Mouse (Mus musculus) embryonic facial prominence, embryonic 11.5 days (tissue): Measurements from ENCODE around the gene Smpdl3a. TPM values are rescaled to one million over a fixed set of nuclear protein-coding genes. Genes with fewer than 3 reads are reported as not detected.

Source experiments
- ATAC-seq: fragments of 200-750 bp; cut with Nextera tagmentation; replicated peaks from 2 replicates; pipeline ENCODE4 v1.8.0; 2017; ENCODE audit warnings: low read depth; ENCODE audit not compliant: insufficient number of reproducible peaks, low FRiP score, low TSS enrichment
- DNase-seq: peaks from one replicate; pipeline ENCODE4 v3.0.0-alpha.2; 2015; ENCODE audit warnings: low spot score
- H3K27ac ChIP-seq: fragments of 300-500 bp; sonication (generic); replicated peaks from 2 replicates; pipeline ENCODE4 v1.5.1; 2014; ENCODE audit warnings: mild to moderate bottlenecking, low read depth, low read length, control low read depth
- H3K27me3 ChIP-seq: fragments of 300-500 bp; sonication (generic); 2 replicates; pipeline ENCODE4 v1.6.1; 2014; ENCODE audit warnings: mild to moderate bottlenecking, low read length, moderate library complexity, mixed read lengths; ENCODE audit not compliant: control insufficient read depth, insufficient read depth
- H3K36me3 ChIP-seq: fragments of 300-500 bp; sonication (generic); replicated peaks from 2 replicates; pipeline ENCODE4 v1.6.1; 2014; ENCODE audit warnings: low read depth, mild to moderate bottlenecking, low read length, moderate library complexity, mixed read lengths; ENCODE audit not compliant: control insufficient read depth, insufficient read depth
- H3K4me1 ChIP-seq: fragments of 300-500 bp; sonication (generic); 2 replicates; pipeline ENCODE4 v1.6.1; 2014; ENCODE audit warnings: low read length, mixed read lengths; ENCODE audit not compliant: control insufficient read depth, insufficient read depth
- H3K4me2 ChIP-seq: fragments of 300-500 bp; sonication (generic); 2 replicates; pipeline ENCODE4 v1.6.1; 2014; ENCODE audit warnings: low read depth, mild to moderate bottlenecking, control low read depth, low read length, moderate library complexity
- H3K4me3 ChIP-seq: fragments of 300-500 bp; sonication (generic); 2 replicates; pipeline ENCODE4 v1.5.1; 2014; ENCODE audit warnings: low read depth, low read length, control low read depth
- H3K9ac ChIP-seq: fragments of 300-500 bp; sonication (generic); replicated peaks from 2 replicates; pipeline ENCODE4 v1.6.1; 2014; ENCODE audit warnings: mild to moderate bottlenecking, control low read depth, low read length
- H3K9me3 ChIP-seq: fragments of 300-500 bp; sonication (generic); replicated peaks from 2 replicates; pipeline ENCODE4 v1.6.1; 2016; ENCODE audit warnings: mild to moderate bottlenecking, low read length, inconsistent platforms, mixed read lengths; ENCODE audit not compliant: control insufficient read depth
- WGBS: fragments of 180-500 bp; shearing (Covaris S2); extraction: QIAGEN DNeasy Blood & Tissue Kit; methylation state at CpG from one replicate; pipeline ENCODE4 v1.1.7; 2014; 5-methylcytosine and 5-hydroxymethylcytosine counted together
- polyA plus RNA-seq: library from polyadenylated mRNA; unstranded; fragments of >200 nt; fragmentation: Nextera tagmentation; extraction: Ambion mirVana; gene quantifications from 2 replicates; pipeline ENCODE4 v1.2.1, GENCODE M21; 2014

Gene Smpdl3a
- polyA plus RNA-seq, result 10.0 and 11.0 TPM in 2 replicates

DNA sequence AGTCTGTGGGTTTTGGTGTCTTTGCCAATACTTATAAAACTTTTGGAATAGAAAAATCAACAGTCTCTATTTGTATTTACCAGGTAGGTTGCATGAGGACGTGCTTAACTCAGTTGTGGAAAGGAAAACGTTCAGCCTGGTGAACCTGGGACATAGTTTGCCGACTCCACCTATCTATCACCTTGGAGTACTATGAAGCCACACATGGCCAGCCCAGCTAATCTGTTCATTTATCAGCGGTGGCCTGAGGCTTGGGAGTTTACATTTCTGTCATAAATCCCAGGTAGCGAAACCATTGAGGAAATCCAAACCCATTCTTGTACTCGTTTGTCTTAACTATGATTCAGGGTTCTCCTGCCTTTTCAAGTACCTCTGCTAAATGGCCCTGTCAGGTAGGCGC lies at the start of gene Smpdl3a:
Smpdl3a (plus strand) TSS at position 318 of the 400 bp plus-strand sequence.
- DNase-seq, result no peak
- Histone ChIP-seq H3K9me3 (no peaks in the 10 kb centered on the region), H3K27ac (no peak within 1 kb of the TSS), H3K36me3 (no peaks in the 10 kb centered on the region), H3K4me3 (peak within 1 kb of the TSS; percentile 47), H3K27me3 (no peaks in the 10 kb centered on the region), H3K4me2 (peak within 1 kb of the TSS; percentile 94), H3K4me1 (no peaks in the 10 kb centered on the region), H3K9ac (peak within 1 kb of the TSS; percentile 72)
- ATAC-seq, result no peak
- 77% methylated on average over 7 of the region's 7 CpGs for WGBS

DNA sequence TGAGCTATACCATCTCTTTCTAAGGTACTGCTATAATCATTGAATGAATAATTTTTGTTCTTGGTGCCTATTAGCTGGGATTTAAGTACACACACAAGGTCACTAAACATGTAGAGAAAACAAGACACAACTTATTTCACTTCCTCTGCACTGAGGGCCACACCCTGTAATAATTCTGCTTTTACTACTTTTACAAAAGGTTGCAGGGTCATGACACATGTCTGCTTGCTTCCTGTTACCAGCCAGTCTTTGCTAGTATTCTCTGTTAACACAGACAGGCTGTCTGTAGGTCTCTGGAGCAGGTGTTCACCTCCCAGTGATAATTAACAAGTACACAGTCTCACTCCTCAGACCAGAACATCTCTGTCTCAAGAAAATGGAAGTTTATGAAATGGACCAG lies 48.7 kb upstream of the Smpdl3a start:
- DNase-seq, result no peak
- H3K4me3 ChIP-seq, result no peak overlapping the region
- no peak for ATAC-seq
- H3K27ac ChIP-seq, result no peak overlapping the region
- H3K4me2 ChIP-seq, result no peak overlapping the region
- H3K4me1 ChIP-seq, result no peaks in the 10 kb centered on the region
- no peak overlapping the region for H3K9ac ChIP-seq
- no peaks in the 10 kb centered on the region for H3K27me3 ChIP-seq
- H3K36me3 ChIP-seq, result no peaks in the 10 kb centered on the region
- H3K9me3 ChIP-seq, result no peaks in the 10 kb centered on the region

DNA sequence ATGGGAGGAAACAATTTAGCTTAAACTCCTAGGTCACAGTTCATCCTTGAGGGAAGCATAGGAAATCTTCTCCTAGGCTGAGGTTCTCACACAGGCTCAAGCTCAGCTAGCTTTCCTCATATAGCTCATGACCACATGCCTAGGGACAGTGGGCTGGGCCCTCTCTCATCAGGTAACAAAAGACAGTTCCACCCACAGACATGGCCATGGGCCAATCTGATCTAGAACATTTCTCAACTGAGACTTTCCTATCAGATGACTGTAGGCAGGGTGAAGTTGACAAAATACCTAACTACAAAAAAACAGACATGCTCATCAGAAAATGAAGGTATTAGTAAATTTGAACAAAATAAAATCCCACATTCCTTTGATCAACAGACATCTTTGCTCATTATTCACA lies 47.0 kb upstream of the Smpdl3a start:
- H3K27me3 ChIP-seq, result no peaks in the 10 kb centered on the region
- H3K4me2 ChIP-seq, result no peak overlapping the region
- no peak overlapping the region for H3K27ac ChIP-seq
- DNase-seq (no peak), ATAC-seq (no peak)
- H3K4me1 ChIP-seq, result no peaks in the 10 kb centered on the region
- no peaks in the 10 kb centered on the region for H3K36me3 ChIP-seq
- no peaks in the 10 kb centered on the region for H3K9me3 ChIP-seq
- H3K9ac ChIP-seq, result no peak overlapping the region
- H3K4me3 ChIP-seq, result no peak overlapping the region

DNA sequence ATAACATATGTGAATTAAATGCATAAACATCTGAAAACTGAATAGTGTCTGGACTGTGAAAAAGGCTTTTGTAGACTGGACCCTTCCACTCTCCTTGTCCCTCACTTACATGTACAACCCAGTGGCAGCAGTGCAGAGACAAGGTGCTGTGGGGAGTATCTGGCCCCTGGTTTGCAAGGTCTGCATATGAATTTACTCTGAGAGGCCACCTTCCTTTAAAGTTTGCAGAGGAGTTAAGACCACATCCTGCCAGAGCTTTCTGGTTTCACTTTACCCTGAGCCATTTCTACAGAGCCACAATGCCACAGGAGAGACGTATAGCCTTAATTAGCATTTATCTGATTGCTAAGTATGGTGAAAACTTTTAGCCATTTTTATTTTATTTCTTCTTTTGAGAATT lies 40.8 kb upstream of the Smpdl3a start:
- H3K4me3 ChIP-seq, result no peak overlapping the region
- H3K9me3 ChIP-seq, result no peaks in the 10 kb centered on the region
- H3K4me1 ChIP-seq, result no peaks in the 10 kb centered on the region
- 79% methylated on average over 1 of the region's 1 CpGs for WGBS
- H3K27me3 ChIP-seq, result no peaks in the 10 kb centered on the region
- no peak overlapping the region for H3K4me2 ChIP-seq
- no peak for ATAC-seq
- no peak overlapping the region for H3K9ac ChIP-seq
- H3K27ac ChIP-seq, result no peak overlapping the region
- no peaks in the 10 kb centered on the region for H3K36me3 ChIP-seq
- DNase-seq, result no peak

DNA sequence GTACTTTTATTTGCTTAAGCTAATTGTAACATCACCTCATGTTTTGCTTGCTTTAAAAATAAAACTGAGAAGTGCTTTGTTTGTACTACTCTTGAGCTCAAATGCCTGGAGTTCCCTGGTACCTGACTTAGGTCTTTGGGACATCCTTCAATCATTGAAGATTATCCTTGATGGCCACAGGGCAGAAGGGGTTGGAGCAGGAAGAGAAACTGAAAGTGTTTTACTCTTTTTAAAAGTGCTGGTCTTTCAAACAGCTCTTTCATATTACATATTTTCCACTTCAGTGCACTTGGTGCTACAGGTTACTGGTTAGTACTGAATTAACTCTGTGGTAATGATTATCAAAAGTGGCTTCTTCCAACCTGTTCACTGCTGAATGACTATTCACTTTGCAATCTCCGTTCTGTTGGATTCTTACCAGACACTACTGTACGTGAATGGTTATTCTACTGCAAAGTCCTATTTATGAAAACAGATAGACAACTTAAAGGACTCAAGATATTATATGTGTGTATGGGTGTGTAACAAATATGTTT lies 38.9 kb upstream of the Smpdl3a start:
- H3K4me2 ChIP-seq, result no peak overlapping the region
- no peak overlapping the region for H3K27ac ChIP-seq
- 85% methylated on average over 2 of the region's 2 CpGs for WGBS
- no peak overlapping the region for H3K9ac ChIP-seq
- H3K4me3 ChIP-seq, result no peak overlapping the region
- no peaks in the 10 kb centered on the region for H3K4me1 ChIP-seq
- H3K27me3 ChIP-seq, result no peaks in the 10 kb centered on the region
- no peaks in the 10 kb centered on the region for H3K36me3 ChIP-seq
- DNase-seq (no peak), ATAC-seq (no peak)
- no peaks in the 10 kb centered on the region for H3K9me3 ChIP-seq

DNA sequence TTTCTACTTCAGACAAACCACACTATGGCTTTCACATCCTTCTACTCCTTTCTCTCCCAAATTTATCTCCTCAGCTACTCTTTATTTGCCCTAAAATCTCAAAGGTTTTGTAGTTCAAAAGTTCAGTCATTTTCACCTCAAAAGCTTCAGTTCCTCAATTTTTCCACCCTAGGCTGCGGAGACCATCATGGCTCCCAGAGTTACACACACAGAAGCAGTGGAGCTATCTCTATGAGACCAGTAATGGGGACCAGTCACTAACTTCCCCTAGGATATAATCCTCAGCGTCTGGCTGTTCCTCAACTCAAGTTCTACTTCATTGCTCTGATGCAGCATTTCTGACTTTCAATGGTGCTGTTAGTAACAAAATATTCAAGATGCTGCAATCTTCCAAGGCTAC lies 35.1 kb upstream of the Smpdl3a start:
- ATAC-seq, result no peak
- no peak overlapping the region for H3K4me2 ChIP-seq
- H3K27me3 ChIP-seq, result no peaks in the 10 kb centered on the region
- H3K9ac ChIP-seq, result no peak overlapping the region
- no peak overlapping the region for H3K4me3 ChIP-seq
- no peak for DNase-seq
- no peaks in the 10 kb centered on the region for H3K4me1 ChIP-seq
- WGBS, result 89% methylated on average over 2 of the region's 2 CpGs
- H3K9me3 ChIP-seq, result no peaks in the 10 kb centered on the region
- H3K27ac ChIP-seq, result no peak overlapping the region
- no peaks in the 10 kb centered on the region for H3K36me3 ChIP-seq

DNA sequence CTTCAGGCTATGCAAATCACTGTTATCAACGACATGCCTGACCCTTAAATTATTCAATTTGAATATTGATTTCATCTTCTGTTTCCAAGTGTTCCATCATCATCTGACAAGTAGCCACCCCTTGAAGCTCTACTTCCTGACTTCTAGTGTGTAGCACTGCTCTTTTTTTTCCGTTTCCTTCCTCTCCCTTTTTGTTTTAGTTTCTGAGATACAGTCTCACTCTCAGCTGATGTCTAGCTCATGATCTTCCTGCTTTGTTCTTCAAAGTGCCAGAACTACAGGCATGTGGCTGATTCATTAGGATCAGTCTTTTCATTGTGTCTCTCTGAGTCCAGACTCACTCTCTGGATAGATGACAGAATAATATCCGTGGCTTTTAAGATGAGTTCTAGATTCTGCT lies 33.4 kb upstream of the Smpdl3a start:
- DNase-seq (no peak), ATAC-seq (no peak)
- Histone ChIP-seq H3K4me1 (no peaks in the 10 kb centered on the region), H3K36me3 (no peaks in the 10 kb centered on the region), H3K9me3 (no peaks in the 10 kb centered on the region), H3K4me2 (no peak overlapping the region), H3K9ac (no peak overlapping the region), H3K27ac (no peak overlapping the region), H3K27me3 (no peaks in the 10 kb centered on the region), H3K4me3 (no peak overlapping the region)
- 78% methylated on average over 3 of the region's 3 CpGs for WGBS

DNA sequence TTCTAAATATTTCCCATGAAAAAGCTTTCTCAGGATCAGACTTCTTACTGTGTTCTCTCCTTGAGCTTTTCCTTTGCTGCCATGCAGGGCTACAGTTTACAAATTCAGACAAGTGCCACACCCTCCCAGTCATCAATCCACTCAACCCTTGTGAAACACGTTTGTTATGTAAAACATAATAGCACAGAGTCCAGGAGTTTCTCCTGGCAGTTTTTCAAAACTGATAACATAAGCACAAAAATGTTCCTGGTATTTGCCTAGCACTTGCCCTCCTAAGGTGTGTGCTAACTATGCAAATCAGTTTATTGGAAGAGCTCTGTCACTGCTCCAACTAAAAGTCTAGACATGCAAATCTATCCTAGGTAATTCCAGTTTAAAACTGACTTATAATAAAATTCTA lies 31.1 kb upstream of the Smpdl3a start:
- no peak overlapping the region for H3K4me3 ChIP-seq
- WGBS, result 51% methylated on average over 1 of the region's 1 CpGs
- H3K9ac ChIP-seq, result no peak overlapping the region
- no peak overlapping the region for H3K4me2 ChIP-seq
- H3K27me3 ChIP-seq, result no peaks in the 10 kb centered on the region
- no peaks in the 10 kb centered on the region for H3K36me3 ChIP-seq
- H3K9me3 ChIP-seq, result no peaks in the 10 kb centered on the region
- no peaks in the 10 kb centered on the region for H3K4me1 ChIP-seq
- no peak overlapping the region for H3K27ac ChIP-seq
- DNase-seq, result no peak
- ATAC-seq, result no peak
